Mouse (Mus musculus) embryonic fibroblast, embryonic 13.5 days (primary cell): Measurements from ENCODE around the gene Frmd6.

Source experiments
- CTCF ChIP-seq: IDR thresholded peaks from 2 replicates; pipeline ENCODE4 v1.5.1; 2011; ENCODE audit warnings: mild to moderate bottlenecking, control low read depth, low read length, moderate library complexity, borderline replicate concordance; ENCODE audit not compliant: insufficient read depth
- POLR2A ChIP-seq: IDR thresholded peaks from 2 replicates; pipeline ENCODE4 v1.6.1; 2011; ENCODE audit warnings: low read depth, mild to moderate bottlenecking, control low read depth, low read length, moderate library complexity

GRCm38 (mm10) chr12:70914387-70914786 lies 89.1 kb downstream of the Frmd6 start:
- TF ChIP-seq CTCF: no peak
- no peak for TF ChIP-seq POLR2A
